Mouse (Mus musculus): ENCODE measurements around the gene Gm39566. TPM values are rescaled to one million over a fixed set of nuclear protein-coding genes. Genes with fewer than 3 reads are reported as not detected.
A peak's percentile ranks its signal among the peaks of the same experiment; 100 is the strongest.

Gene Gm39566
- total and polyA plus RNA-seq, 3 experiments, result 0.04 TPM; not detected in 2

- no peak overlapping the region for H3K9ac ChIP-seq (ENCODE audit: control insufficient read depth, low read depth, low read length, poor library complexity, severe bottlenecking)
- no peaks in the 10 kb centered on the region for H3K27me3 ChIP-seq (ENCODE audit: control insufficient read depth in 1 of 2, insufficient read depth in 2 of 2, low read length in 2 of 2)
- DNase-seq (ENCODE audit: low read depth, low spot score), result no peak
- peaks cover 8% of the 10 kb centered on the region for H3K79me2 ChIP-seq (ENCODE audit: control insufficient read depth, insufficient read depth, low read length, poor library complexity)
- H3K9me3 ChIP-seq (replicated peaks; ENCODE audit: insufficient read depth, low read length), result no peaks in the 10 kb centered on the region
- H3K4me1 ChIP-seq (ENCODE audit: control insufficient read depth in 1 of 2, insufficient read depth in 2 of 2, low read length in 2 of 2), result peaks cover 2 to 12% of the 10 kb centered on the region in 2 experiments; a peak in 2 of 4 replicates
- H3K4me3 ChIP-seq (ENCODE audit: control insufficient read depth in 1 of 2, insufficient read depth in 1 of 2, low read depth in 2 of 2, low read length in 2 of 2), result no peak overlapping the region
- H3K27ac ChIP-seq (ENCODE audit: control insufficient read depth, low read depth, low read length), result no peak overlapping the region
- TF ChIP-seq ZKSCAN1 (IDR thresholded peaks at IDR 0.05; ENCODE audit: low read depth, low read length) (0 out of 2 replicates have a peak, but pooled peaks have one; percentile 23), TAL1 (IDR thresholded peaks at IDR 0.05; ENCODE audit: low read length) (no peak)
- peaks cover 0 to 2% of the 10 kb centered on the region in 2 experiments; a peak in 1 of 4 replicates for H3K36me3 ChIP-seq (ENCODE audit: control insufficient read depth in 1 of 2, insufficient read depth in 2 of 2, low read length in 2 of 2)
Observed at GRCm38 (mm10) chr11:69767625-69767909, 47.5 kb downstream of the Gm39566 start.

DNA sequence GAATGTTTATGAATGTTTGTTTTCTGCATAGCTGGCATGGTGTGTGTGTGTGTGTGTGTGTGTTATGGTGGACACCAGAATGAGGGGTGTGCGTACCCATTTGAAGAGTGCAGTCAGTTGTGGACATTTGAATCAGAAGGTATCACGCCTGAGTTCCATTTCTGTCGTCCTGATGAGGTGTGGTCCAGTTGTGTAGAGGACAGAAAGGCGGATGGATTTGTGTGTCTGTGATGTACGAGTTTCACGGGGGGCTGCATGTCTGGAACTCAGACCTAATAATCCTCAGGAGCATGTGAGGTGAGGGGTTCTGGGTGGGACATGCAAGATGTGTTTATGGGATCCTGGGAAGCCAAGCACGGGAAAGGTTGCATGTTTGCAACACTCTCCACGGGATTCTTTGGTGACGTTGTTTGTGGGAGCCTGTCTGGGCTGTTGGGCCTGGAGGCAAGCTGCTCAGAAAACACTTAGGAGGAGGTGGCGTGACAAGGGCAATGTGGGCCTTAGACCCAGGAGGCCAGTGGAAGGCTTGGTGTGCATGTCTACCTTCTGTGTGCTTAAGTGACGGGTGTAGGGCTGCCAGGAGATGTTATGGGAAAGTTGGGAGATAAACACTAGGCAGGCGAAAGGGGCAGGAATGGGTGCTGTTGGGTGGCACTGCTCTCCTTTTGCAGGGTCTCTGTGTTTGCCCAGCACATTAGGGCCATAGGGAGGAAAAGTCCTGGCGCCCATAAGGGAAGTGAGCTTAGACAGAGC, 48.0 kb downstream of the Gm39566 start:
- Histone ChIP-seq H3K9me3 (replicated peaks; ENCODE audit: insufficient read depth, low read length) (no peaks in the 10 kb centered on the region), H3K27me3 (ENCODE audit: control insufficient read depth in 1 of 2, insufficient read depth in 2 of 2, low read length in 2 of 2) (no peaks in the 10 kb centered on the region), H3K27ac (ENCODE audit: control insufficient read depth, low read depth, low read length) (no peak overlapping the region), H3K4me3 (ENCODE audit: control insufficient read depth in 1 of 2, insufficient read depth in 1 of 2, low read depth in 2 of 2, low read length in 2 of 2) (peak overlapping the region; percentile 84 to 90), H3K4me1 (ENCODE audit: control insufficient read depth in 1 of 2, insufficient read depth in 2 of 2, low read length in 2 of 2) (peaks cover 2 to 12% of the 10 kb centered on the region in 2 experiments; a peak in 2 of 4 replicates), H3K79me2 (ENCODE audit: control insufficient read depth, insufficient read depth, low read length, poor library complexity) (peaks cover 8% of the 10 kb centered on the region), H3K36me3 (ENCODE audit: control insufficient read depth in 1 of 2, insufficient read depth in 2 of 2, low read length in 2 of 2) (peaks cover 0 to 2% of the 10 kb centered on the region in 2 experiments; a peak in 1 of 4 replicates), H3K9ac (ENCODE audit: control insufficient read depth, low read depth, low read length, poor library complexity, severe bottlenecking) (peak overlapping the region; percentile 94)
- TF ChIP-seq ZC3H11A (IDR thresholded peaks at IDR 0.05; ENCODE audit: low read depth, low read length) (no peak), HCFC1 (IDR thresholded peaks at IDR 0.05; ENCODE audit: low read depth, low read length) (no peak), NELFE (IDR thresholded peaks at IDR 0.05; ENCODE audit: low read depth, low read length) (no peak), KAT2A (conservative IDR thresholded peaks at IDR 0.05; ENCODE audit: low read depth, low read length) (no peak), USF2 (IDR thresholded peaks at IDR 0.05; ENCODE audit: borderline replicate concordance in 1 of 2, insufficient read depth in 1 of 2, low read depth in 1 of 2, low read length in 2 of 2) (no peak), MEF2A (IDR thresholded peaks at IDR 0.05; ENCODE audit: extremely low read depth, insufficient replicate concordance, low read depth, low read length, poor library complexity, severe bottlenecking) (no peak), CHD1 (IDR thresholded peaks at IDR 0.05; ENCODE audit: low read depth, low read length) (no peak), ZNF384 (IDR thresholded peaks at IDR 0.05; ENCODE audit: low read depth, low read length) (no peak), MYB (IDR thresholded peaks at IDR 0.05; ENCODE audit: low read depth, low read length) (no peak), CHD2 (IDR thresholded peaks at IDR 0.05; ENCODE audit: low read length) (no peak), NRF1 (IDR thresholded peaks at IDR 0.05; ENCODE audit: insufficient read depth, low read depth, low read length, poor library complexity, severe bottlenecking) (no peak), POLR2AphosphoS5 (IDR thresholded peaks at IDR 0.05; ENCODE audit: borderline replicate concordance, low read depth, low read length) (no peak), SIN3A (IDR thresholded peaks at IDR 0.05; ENCODE audit: low read length) (no peak), MAFK (IDR thresholded peaks at IDR 0.05; ENCODE audit: borderline replicate concordance, low read depth, low read length) (no peak), MAX (IDR thresholded peaks at IDR 0.05; ENCODE audit: low read length) (no peak), MYC (IDR thresholded peaks at IDR 0.05; ENCODE audit: low read depth, low read length) (no peak), SMC3 (IDR thresholded peaks at IDR 0.05; ENCODE audit: low read depth, low read length) (no peak), EP300 (IDR thresholded peaks at IDR 0.05; ENCODE audit: low read depth in 1 of 2, low read length in 2 of 2) (no peak), GABPA (IDR thresholded peaks at IDR 0.05; ENCODE audit: low read depth, low read length) (no peak), MXI1 (IDR thresholded peaks at IDR 0.05; ENCODE audit: low read depth, low read length) (no peak)
- DNase-seq (ENCODE audit: low read depth, low spot score), result no peak

Data from MEL (cell line).